Mouse (Mus musculus) lung, embryonic 16.5 days (tissue): ENCODE results near the gene Tep1. TPM values are rescaled to one million over a fixed set of nuclear protein-coding genes. Genes with fewer than 3 reads are reported as not detected.

Experiments
- ATAC-seq: fragments of 200-750 bp; cut with Nextera tagmentation; 2 replicates; pipeline ENCODE4 v1.8.0; 2017; ENCODE audit warnings: low read depth, mild to moderate bottlenecking, moderate library complexity
- H3K27ac ChIP-seq: fragments of 300-500 bp; sonication (generic); 2 replicates; pipeline ENCODE4 v1.5.1; 2014; ENCODE audit warnings: mild to moderate bottlenecking, control low read depth, low read length
- H3K27me3 ChIP-seq: fragments of 300-500 bp; sonication (generic); 2 replicates; pipeline ENCODE4 v1.6.1; 2014; ENCODE audit warnings: low read depth, low read length, mixed read lengths; ENCODE audit not compliant: control insufficient read depth, insufficient read depth
- H3K36me3 ChIP-seq: fragments of 300-500 bp; sonication (generic); 2 replicates; pipeline ENCODE4 v1.6.1; 2014; ENCODE audit warnings: low read length; ENCODE audit not compliant: control insufficient read depth, insufficient read depth
- H3K4me1 ChIP-seq: fragments of 300-500 bp; sonication (generic); replicated peaks from 2 replicates; pipeline ENCODE4 v1.6.1; 2014; ENCODE audit warnings: low read length, mixed read lengths; ENCODE audit not compliant: control insufficient read depth, insufficient read depth
- H3K4me2 ChIP-seq: fragments of 300-500 bp; sonication (generic); 2 replicates; pipeline ENCODE4 v1.6.1; 2014; ENCODE audit warnings: low read depth, low read length, control low read depth
- H3K4me3 ChIP-seq: fragments of 300-500 bp; sonication (generic); 2 replicates; pipeline ENCODE4 v1.5.1; 2014; ENCODE audit warnings: mild to moderate bottlenecking, low read length, control low read depth
- H3K9ac ChIP-seq: fragments of 300-500 bp; sonication (generic); 2 replicates; pipeline ENCODE4 v1.6.1; 2014; ENCODE audit warnings: low read length, control low read depth
- H3K9me3 ChIP-seq: fragments of 300-500 bp; sonication (generic); 2 replicates; pipeline ENCODE4 v1.6.1; 2016; ENCODE audit warnings: low read length; ENCODE audit not compliant: control insufficient read depth
- WGBS: fragments of 180-500 bp; shearing (Covaris S2); extraction: QIAGEN DNeasy Blood & Tissue Kit; methylation state at CpG from one replicate; pipeline ENCODE4 v1.1.7; 2014; 5-methylcytosine and 5-hydroxymethylcytosine counted together
- polyA plus RNA-seq: library from polyadenylated mRNA; unstranded; fragments of >200 nt; fragmentation: Nextera tagmentation; extraction: Ambion mirVana; gene quantifications from 2 replicates; pipeline ENCODE4 v1.2.1, GENCODE M21; 2015

Tep1 gene
- polyA plus RNA-seq, 1 experiment from 2014 or later: 6.2 TPM

DNA sequence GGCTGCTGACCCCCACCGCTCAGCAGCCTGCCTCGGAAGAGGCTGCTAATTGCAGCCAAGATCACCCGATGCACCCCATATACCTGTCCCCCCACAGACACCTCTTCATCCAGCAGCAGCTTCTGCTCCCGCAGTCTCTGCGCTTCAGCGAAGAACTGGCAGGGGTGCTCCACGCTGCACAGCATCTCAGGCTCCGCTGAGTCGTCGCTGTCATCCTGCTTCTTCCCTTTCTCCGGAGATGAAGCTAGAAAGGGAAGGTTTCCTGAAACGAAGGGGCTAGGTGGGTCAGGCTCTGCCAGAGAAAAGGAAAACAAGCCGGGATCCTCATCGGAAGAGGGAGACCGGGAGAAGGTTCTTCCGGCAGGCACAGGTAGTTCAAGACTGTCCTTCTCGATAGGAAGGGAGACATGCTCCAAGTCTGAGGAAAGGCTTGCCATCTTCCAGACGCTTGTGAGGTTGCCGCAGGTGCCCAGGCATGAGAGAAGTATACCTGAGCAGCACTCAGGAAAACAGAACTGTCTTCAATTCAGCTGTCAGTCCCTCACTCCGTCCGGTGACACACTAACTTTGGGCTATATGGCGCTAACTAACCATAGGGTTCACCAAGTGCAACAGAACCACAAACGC, 26.5 kb upstream of the Tep1 start:
- peak overlapping the region; percentile 90 for H3K4me2 ChIP-seq
- peak overlapping the region; percentile 65 for H3K27ac ChIP-seq
- peak overlapping the region; percentile 51 for H3K4me3 ChIP-seq
- peaks cover 3% of the 10 kb centered on the region; the same call in 1 of the 2 replicates for H3K27me3 ChIP-seq
- H3K4me1 ChIP-seq: peaks cover 10% of the 10 kb centered on the region
- no peak; the same call in none of the 2 replicates for ATAC-seq
- 14% methylated on average over 23 of the region's 23 CpGs for WGBS
- H3K36me3 ChIP-seq: no peaks in the 10 kb centered on the region
- peak overlapping the region; percentile 70 for H3K9ac ChIP-seq
- no peaks in the 10 kb centered on the region for H3K9me3 ChIP-seq

DNA sequence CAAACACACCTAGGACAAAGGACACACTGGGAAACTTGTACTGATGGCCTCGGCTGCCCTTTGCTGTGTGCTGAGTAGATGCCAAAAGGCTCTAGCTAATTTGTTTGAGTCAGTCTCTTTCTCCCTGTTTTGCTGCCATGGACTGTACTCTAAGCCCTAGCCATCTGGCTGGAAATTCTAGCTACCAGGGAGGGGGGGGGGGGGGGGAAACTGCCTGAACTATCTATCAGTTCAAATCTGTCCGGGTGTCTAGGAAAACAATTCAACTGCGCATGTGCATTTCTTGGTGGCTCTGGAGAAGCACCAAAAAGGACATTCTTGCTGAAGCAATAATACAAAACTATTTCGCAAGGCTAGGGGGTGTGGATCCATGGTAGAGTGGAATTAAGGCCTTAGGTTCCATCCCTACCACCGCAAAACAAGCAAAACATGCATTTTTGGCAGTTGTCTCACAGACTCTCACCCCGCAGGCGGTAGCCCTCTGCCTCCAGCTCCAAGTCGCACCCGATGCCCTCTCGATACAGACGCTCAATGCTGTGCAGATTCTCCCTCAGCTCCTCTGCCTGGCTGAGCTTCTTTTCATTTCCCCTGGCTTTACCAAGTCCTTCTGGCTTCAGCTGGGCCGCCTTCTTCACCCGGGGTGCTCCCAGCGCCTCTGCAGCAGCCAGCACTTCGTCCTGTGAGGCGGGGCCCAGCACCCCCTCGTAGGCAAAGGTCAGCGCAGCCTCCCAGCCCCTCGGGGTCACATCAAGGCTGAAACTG, 25.8 kb upstream of the Tep1 start:
- Histone ChIP-seq H3K4me1 (peaks cover 10% of the 10 kb centered on the region), H3K9me3 (no peaks in the 10 kb centered on the region), H3K36me3 (no peaks in the 10 kb centered on the region), H3K9ac (peak overlapping the region; percentile 70), H3K27me3 (peaks cover 3% of the 10 kb centered on the region; the same call in 1 of the 2 replicates), H3K4me2 (peak overlapping the region; percentile 90), H3K4me3 (peak overlapping the region; percentile 51), H3K27ac (peak overlapping the region; percentile 65)
- 12% methylated on average over 19 of the region's 19 CpGs for WGBS
- ATAC-seq: peak; percentile 83

DNA sequence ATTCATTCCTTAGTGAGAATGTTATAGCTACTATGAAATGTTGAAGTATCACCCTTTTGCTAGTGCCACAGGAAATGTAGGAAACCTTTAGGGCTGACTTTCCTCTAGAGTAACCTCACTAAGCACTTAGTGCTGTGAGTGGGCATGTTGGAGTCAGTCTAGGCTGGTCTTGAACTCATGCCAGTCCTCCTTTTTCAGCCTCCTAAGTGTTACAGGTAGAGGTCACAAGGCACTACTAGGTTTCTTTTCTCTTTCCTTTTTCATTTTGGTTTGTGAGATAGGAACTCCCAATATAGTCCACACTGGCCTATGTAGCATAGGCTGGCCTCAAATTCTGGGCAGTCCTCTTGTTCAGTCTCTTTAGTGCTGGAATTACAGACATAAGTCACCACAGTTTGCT, 25.0 kb upstream of the Tep1 start:
- H3K4me2 ChIP-seq: no peak overlapping the region
- no peak overlapping the region for H3K27ac ChIP-seq
- H3K9ac ChIP-seq: no peak overlapping the region
- no peak for ATAC-seq
- peaks cover 3% of the 10 kb centered on the region; the same call in 1 of the 2 replicates for H3K27me3 ChIP-seq
- no peaks in the 10 kb centered on the region for H3K36me3 ChIP-seq
- no peak overlapping the region for H3K4me3 ChIP-seq
- H3K4me1 ChIP-seq: peaks cover 10% of the 10 kb centered on the region
- H3K9me3 ChIP-seq: no peaks in the 10 kb centered on the region

DNA sequence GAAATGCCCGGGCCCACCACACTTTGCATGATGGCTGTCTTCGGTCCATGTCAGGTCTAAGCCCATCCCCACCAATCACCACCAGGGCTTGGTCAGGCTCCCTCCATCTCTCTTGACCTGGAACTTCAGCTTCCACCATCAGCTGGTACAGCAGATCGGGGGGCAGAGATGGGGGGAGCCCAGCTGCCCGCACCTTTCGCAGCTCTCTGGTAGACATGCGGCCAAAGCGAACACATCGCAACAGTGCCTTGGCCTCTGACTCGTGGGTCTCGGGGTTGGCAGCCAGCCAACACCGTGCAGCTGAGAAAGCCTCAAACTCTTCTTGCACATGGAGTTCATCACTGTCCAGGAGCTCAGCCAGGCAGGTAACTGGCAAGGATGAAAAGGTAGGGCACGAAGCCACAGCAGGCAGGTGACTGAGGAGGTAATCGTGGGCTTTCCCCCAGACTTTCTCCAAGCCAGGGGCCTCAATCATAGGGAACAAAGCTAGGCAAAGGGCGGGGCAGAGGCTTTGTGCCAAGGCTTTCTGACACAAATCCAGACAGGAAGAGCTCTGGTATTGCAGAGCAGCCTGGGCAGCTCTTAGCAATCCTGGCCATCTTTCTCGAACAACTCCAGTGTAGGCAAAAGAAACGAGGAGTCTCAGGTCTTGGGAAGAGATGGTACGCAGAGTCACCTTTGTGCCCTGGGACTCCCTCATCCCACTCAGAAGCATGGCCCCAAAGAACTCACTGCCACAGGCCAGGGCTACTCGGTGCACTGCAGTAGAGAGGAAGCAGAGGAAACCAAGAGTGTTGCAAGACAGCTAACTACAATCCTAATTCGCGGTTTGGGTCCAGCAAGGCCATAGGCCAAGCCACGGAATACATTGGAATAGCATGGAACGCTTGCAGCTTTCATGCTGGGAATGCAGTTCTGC, 22.4 kb upstream of the Tep1 start:
- Histone ChIP-seq H3K27me3 (peaks cover 3% of the 10 kb centered on the region; the same call in 1 of the 2 replicates), H3K4me3 (no peak overlapping the region), H3K4me2 (no peak overlapping the region), H3K36me3 (no peaks in the 10 kb centered on the region), H3K9ac (no peak overlapping the region), H3K27ac (no peak overlapping the region), H3K9me3 (no peaks in the 10 kb centered on the region), H3K4me1 (peaks cover 10% of the 10 kb centered on the region)
- ATAC-seq: peak; percentile 11; the same call in 1 of the 2 replicates
- WGBS: 66% methylated on average over 22 of the region's 22 CpGs

DNA sequence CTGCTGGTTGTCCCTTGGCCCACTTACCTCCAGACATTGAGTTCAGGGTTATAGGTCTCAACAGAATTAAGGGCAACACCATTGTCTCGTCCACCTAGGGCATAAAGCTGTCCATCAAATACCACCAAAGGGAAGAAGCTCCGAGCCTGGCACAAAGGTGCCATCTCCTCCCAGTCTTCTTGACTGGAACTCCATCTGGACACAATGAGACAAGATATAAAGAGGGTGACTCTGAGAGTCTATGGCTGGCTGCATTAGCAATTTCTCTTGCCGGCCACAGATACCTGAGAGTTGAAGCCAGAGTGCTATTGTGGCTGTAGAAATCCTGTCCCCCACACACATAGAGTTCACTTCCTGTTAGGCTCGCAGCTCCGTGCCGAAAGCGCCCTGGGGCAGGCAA, 21.7 kb upstream of the Tep1 start:
- H3K9me3 ChIP-seq: no peaks in the 10 kb centered on the region
- no peak overlapping the region for H3K4me2 ChIP-seq
- no peaks in the 10 kb centered on the region for H3K27me3 ChIP-seq
- no peak overlapping the region for H3K9ac ChIP-seq
- no peak overlapping the region for H3K4me3 ChIP-seq
- no peak for ATAC-seq
- H3K4me1 ChIP-seq: peaks cover 10% of the 10 kb centered on the region
- H3K27ac ChIP-seq: no peak overlapping the region
- WGBS: 81% methylated on average over 7 of the region's 7 CpGs
- no peaks in the 10 kb centered on the region for H3K36me3 ChIP-seq

DNA sequence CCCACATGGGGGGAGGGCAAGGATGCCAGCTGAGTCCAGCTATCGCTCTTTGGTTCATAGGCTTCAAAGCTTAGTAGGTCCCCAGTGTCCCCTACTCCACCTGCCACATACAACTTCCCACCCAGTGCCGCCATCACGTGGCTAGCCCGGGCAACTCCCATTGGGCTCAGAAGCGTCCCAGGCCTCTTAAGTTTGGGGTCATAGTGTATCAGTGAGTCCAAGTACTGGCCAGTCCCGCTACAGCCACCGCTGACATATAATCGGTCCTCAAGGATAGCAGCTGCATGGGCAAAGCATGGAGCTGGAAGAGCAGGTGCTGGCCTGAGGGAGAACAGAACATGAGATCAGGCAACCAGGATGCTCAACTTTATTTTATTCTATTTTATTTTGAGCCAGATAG, 21.3 kb upstream of the Tep1 start:
- Histone ChIP-seq H3K27me3 (no peaks in the 10 kb centered on the region), H3K36me3 (no peaks in the 10 kb centered on the region), H3K4me3 (no peak overlapping the region), H3K9me3 (no peaks in the 10 kb centered on the region), H3K9ac (no peak overlapping the region), H3K4me1 (peaks cover 7% of the 10 kb centered on the region), H3K27ac (no peak overlapping the region), H3K4me2 (no peak overlapping the region)
- WGBS: 87% methylated on average over 8 of the region's 8 CpGs
- no peak for ATAC-seq

DNA sequence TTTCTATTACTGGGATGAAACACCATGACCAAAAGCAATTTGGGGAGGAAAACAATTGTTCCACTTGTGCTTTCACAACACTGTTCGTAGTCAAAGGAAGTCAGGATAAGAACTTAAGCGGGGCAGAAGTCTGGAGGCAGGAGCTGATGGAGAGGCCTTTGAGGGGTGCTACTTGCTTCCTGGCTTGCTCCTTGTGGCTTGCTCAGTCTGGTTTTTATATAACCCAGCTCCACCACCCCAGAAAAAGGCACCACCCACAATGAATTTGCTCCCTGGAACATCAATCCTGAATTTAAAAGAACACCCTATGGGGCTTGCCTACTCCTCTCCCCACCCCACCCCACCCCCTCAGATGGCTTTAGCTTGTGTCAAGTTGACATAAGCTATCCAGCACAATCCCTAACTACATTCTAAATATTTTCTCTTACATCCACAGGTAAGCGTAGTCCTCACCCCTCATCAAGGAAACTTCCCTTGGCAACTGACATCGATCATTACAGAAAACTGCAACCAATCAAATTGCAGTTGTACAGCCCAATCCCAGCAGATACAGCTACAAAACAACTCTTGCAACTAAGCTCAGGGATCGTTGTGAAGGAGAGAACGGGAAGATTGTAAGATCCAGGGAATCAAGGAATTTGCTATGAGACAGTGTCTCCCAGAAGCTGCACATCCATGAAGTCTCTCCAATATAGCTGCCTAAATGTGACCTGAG, 6.0 kb upstream of the Tep1 start:
- ATAC-seq: no peak
- no peak overlapping the region for H3K4me2 ChIP-seq
- no peak overlapping the region for H3K27ac ChIP-seq
- no peak overlapping the region for H3K4me3 ChIP-seq
- H3K27me3 ChIP-seq: no peaks in the 10 kb centered on the region
- 82% methylated on average over 6 of the region's 6 CpGs for WGBS
- no peaks in the 10 kb centered on the region for H3K36me3 ChIP-seq
- no peak overlapping the region for H3K9ac ChIP-seq
- no peaks in the 10 kb centered on the region for H3K4me1 ChIP-seq
- no peaks in the 10 kb centered on the region for H3K9me3 ChIP-seq

DNA sequence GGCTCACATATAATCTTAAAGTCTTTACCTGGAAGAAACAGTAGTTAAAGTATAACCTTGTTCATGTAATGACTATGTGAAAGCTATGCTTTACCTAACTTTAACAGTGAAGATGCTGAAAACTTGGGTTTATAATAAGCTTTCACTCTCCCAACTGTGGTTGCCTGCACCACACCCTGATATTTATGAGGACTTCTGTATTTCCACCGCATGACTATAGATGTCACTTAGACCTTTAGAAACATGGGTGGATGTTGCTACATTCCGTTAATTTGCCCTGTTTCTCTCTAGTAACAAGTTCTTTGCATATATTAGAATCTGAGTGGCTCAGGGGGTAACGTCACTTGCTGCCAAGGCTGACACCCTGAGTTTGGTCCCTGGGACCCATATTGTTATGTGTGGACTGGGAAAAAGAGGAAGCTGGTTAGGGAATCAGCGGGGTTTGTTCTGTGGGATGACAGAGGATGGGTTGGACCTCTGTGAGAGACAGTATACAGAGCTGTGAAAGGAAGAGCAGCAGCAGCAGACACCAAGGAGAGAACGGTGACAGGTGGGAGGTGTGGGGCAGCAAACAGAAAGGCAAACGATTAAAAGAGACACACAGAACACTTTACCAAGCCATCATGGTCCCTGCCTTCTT, 5.4 kb upstream of the Tep1 start:
- Histone ChIP-seq H3K27me3 (no peaks in the 10 kb centered on the region), H3K4me1 (peaks cover 2% of the 10 kb centered on the region; the same call in 1 of the 2 replicates), H3K4me2 (no peak overlapping the region), H3K9ac (no peak overlapping the region), H3K36me3 (no peaks in the 10 kb centered on the region), H3K9me3 (no peaks in the 10 kb centered on the region), H3K4me3 (no peak overlapping the region), H3K27ac (no peak overlapping the region)
- no peak for ATAC-seq
- WGBS: 75% methylated on average over 6 of the region's 6 CpGs
